Mouse (Mus musculus) myocyte (in vitro differentiated cells): ENCODE measurements at regions not wholly inside any gene's neighbourhood (a gene's known extent, or its start where the extent isn't known, plus 50 kb on each side); places are given as distances from the start of the nearest gene placed in this dataset.

Experiments
- CEBPB ChIP-seq: IDR thresholded peaks from 2 replicates; pipeline ENCODE4 v1.6.1; 2011; ENCODE audit warnings: mild to moderate bottlenecking, moderate library complexity; ENCODE audit not compliant: poor library complexity, insufficient read depth, severe bottlenecking
- E2F4 ChIP-seq: IDR thresholded peaks from one replicate; pipeline ENCODE4 v1.6.1; 2011; ENCODE audit warnings: mild to moderate bottlenecking, control low read depth, moderate library complexity; ENCODE audit not compliant: insufficient read depth
- MAX ChIP-seq: IDR thresholded peaks from one replicate; pipeline ENCODE4 v1.6.1; 2011; ENCODE audit warnings: low read depth, mild to moderate bottlenecking, control low read depth
- MYOG ChIP-seq, 3 experiments: IDR thresholded peaks; one replicate each; pipeline ENCODE4 v1.6.1; 2011; ENCODE audit warnings: control low read depth in 2 of 3, low read depth in 2 of 3, mild to moderate bottlenecking in 2 of 3; ENCODE audit not compliant: insufficient read length in 2 of 3, control insufficient read depth in 1 of 3, insufficient read depth in 1 of 3
- POLR2A ChIP-seq: IDR thresholded peaks from one replicate; pipeline ENCODE4 v1.6.1; 2011; ENCODE audit warnings: low read depth, mild to moderate bottlenecking, control low read depth, moderate library complexity; ENCODE audit not compliant: insufficient read length
- POLR2AphosphoS2 ChIP-seq: IDR thresholded peaks from one replicate; pipeline ENCODE4 v1.6.1; 2011; ENCODE audit warnings: low read depth, control low read depth; ENCODE audit not compliant: insufficient read length
- REST ChIP-seq: IDR thresholded peaks from one replicate; pipeline ENCODE4 v1.6.1; 2011; ENCODE audit warnings: mild to moderate bottlenecking, control low read depth, moderate library complexity; ENCODE audit not compliant: insufficient read depth, insufficient read length
- SRF ChIP-seq: IDR thresholded peaks from one replicate; pipeline ENCODE4 v1.6.1; 2011; ENCODE audit warnings: low read depth; ENCODE audit not compliant: control insufficient read depth, insufficient read length
- TCF12 ChIP-seq: IDR thresholded peaks from one replicate; pipeline ENCODE4 v1.6.1; 2011; ENCODE audit warnings: mild to moderate bottlenecking, control low read depth; ENCODE audit not compliant: poor library complexity, insufficient read depth, severe bottlenecking
- TCF3 ChIP-seq: IDR thresholded peaks from one replicate; pipeline ENCODE4 v1.6.1; 2011; ENCODE audit warnings: low read depth, control low read depth; ENCODE audit not compliant: insufficient read length
- USF1 ChIP-seq: IDR thresholded peaks from one replicate; pipeline ENCODE4 v1.6.1; 2011; ENCODE audit warnings: low read depth, mild to moderate bottlenecking, control low read depth, moderate library complexity

GRCm38 (mm10) chr12:99119966-99120365, 199.6 kb downstream of the Ttc8 start:
- TF ChIP-seq E2F4 (no peak), MYOG (IDR thresholded peaks at IDR 0.05; ENCODE audit: control insufficient read depth in 1 of 3, insufficient read depth in 1 of 3, insufficient read length in 2 of 3, low read depth in 2 of 3) (no peak), POLR2A (no peak), REST (no peak), USF1 (no peak), MAX (no peak), CEBPB (no peak), TCF3 (no peak), SRF (no peak), POLR2AphosphoS2 (no peak), TCF12 (no peak)
